Mouse (Mus musculus) G1E (cell line): Measurements from ENCODE around the gene Ell. TPM values are rescaled to one million over a fixed set of nuclear protein-coding genes. Genes with fewer than 3 reads are reported as not detected.

ENCODE experiments used
- ATAC-seq: 2 replicates; pipeline ENCODE4 v1.8.0; 2016; ENCODE audit warnings: mild to moderate bottlenecking; ENCODE audit not compliant: insufficient number of reproducible peaks, poor library complexity, low FRiP score, severe bottlenecking; ENCODE audit errors: extremely low read depth
- DNase-seq: peaks from one replicate; pipeline ENCODE4 v3.0.0; 2012; ENCODE audit warnings: low spot score
- H3K27me3 ChIP-seq: 2 replicates; pipeline ENCODE4 v1.6.1; 2012; ENCODE audit warnings: mild to moderate bottlenecking, low read length, inconsistent platforms; ENCODE audit not compliant: insufficient read depth
- H3K36me3 ChIP-seq: replicated peaks from 2 replicates; pipeline ENCODE3; 2012; ENCODE audit warnings: mild to moderate bottlenecking, inconsistent platforms
- H3K4me1 ChIP-seq: 2 replicates; pipeline ENCODE4 v1.6.1; 2012; ENCODE audit warnings: low read depth, low read length, inconsistent platforms, mixed read lengths; ENCODE audit not compliant: insufficient read depth
- H3K4me3 ChIP-seq: 2 replicates; pipeline ENCODE4 v1.5.1; 2012; ENCODE audit warnings: low read depth, mild to moderate bottlenecking, inconsistent platforms, low read length, moderate library complexity, mixed read lengths
- H3K9me3 ChIP-seq: replicated peaks from 2 replicates; pipeline ENCODE4 v1.6.1; 2012; ENCODE audit warnings: inconsistent platforms
- CTCF ChIP-seq: IDR thresholded peaks from 2 replicates; pipeline ENCODE4 v1.5.1; 2012; ENCODE audit warnings: low read depth, low read length, inconsistent platforms, mixed read lengths
- GATA1 ChIP-seq: IDR thresholded peaks from 2 replicates; pipeline ENCODE4 v1.6.1; 2012; ENCODE audit warnings: borderline replicate concordance, low read length, inconsistent platforms, mixed read lengths
- GATA2 ChIP-seq: IDR thresholded peaks from 2 replicates; pipeline ENCODE4 v1.6.1; 2012; ENCODE audit warnings: low read depth, low read length, inconsistent platforms, borderline replicate concordance
- POLR2AphosphoS5 ChIP-seq: IDR thresholded peaks from 2 replicates; pipeline ENCODE4 v1.6.1; 2012; ENCODE audit warnings: low read depth, low read length, inconsistent platforms; ENCODE audit not compliant: insufficient replicate concordance
- TAL1 ChIP-seq: conservative IDR thresholded peaks from 2 replicates; pipeline ENCODE4 v1.6.1; 2012; ENCODE audit warnings: low read depth, low read length, inconsistent platforms, mixed read lengths
- polyA plus RNA-seq: library from polyadenylated mRNA; stranded (reverse); fragments of >175 nt; gene quantifications from 2 replicates; pipeline ENCODE4 v1.2.3, GENCODE M21; 2012
- total RNA-seq, 2 experiments: library from RNA; stranded (forward) in 1 of 2; stranded (reverse) in 1 of 2; fragments of 200-1000 nt in 1 of 2; fragments of >200 nt in 1 of 2; fragmentation: Nextera tagmentation in 1 of 2; gene quantifications; 2 replicates each; pipeline ENCODE4 v1.2.3; 2014 to 2017

Gene Ell
- total and polyA plus RNA-seq, 3 experiments: 7.6 to 56.4 (median 22.7) TPM

- no peak for DNase-seq
- no peaks in the 10 kb centered on the region for H3K9me3 ChIP-seq
- no peaks in the 10 kb centered on the region for H3K27me3 ChIP-seq
- TF ChIP-seq CTCF (no peak), TAL1 (no peak), GATA1 (no peak), POLR2AphosphoS5 (no peak), GATA2 (no peak)
- peaks cover 84% of the 10 kb centered on the region for H3K36me3 ChIP-seq
- ATAC-seq: no peak
- H3K4me3 ChIP-seq: no peak overlapping the region
- peaks cover 46% of the 10 kb centered on the region for H3K4me1 ChIP-seq
Measured at GRCm38 (mm10) chr8:70553740-70554139, 14.5 kb downstream of the Ell start.

GRCm38 (mm10) chr8:70555079-70555747 is 16.0 kb downstream of the Ell start:
- H3K36me3 ChIP-seq: peaks cover 90% of the 10 kb centered on the region
- ATAC-seq: no peak
- DNase-seq: no peak
- no peaks in the 10 kb centered on the region for H3K9me3 ChIP-seq
- H3K4me3 ChIP-seq: no peak overlapping the region
- peaks cover 51% of the 10 kb centered on the region for H3K4me1 ChIP-seq
- no peaks in the 10 kb centered on the region for H3K27me3 ChIP-seq
- TF ChIP-seq POLR2AphosphoS5 (no peak), TAL1 (no peak), CTCF (no peak), GATA2 (no peak), GATA1 (no peak)

GRCm38 (mm10) chr8:70558334-70558733 is 19.1 kb downstream of the Ell start:
- peaks cover 54% of the 10 kb centered on the region for H3K4me1 ChIP-seq
- DNase-seq (no peak), ATAC-seq (no peak)
- no peaks in the 10 kb centered on the region for H3K27me3 ChIP-seq
- H3K4me3 ChIP-seq: no peak overlapping the region
- TF ChIP-seq CTCF (no peak), TAL1 (no peak), POLR2AphosphoS5 (no peak), GATA1 (no peak), GATA2 (no peak)
- H3K9me3 ChIP-seq: no peaks in the 10 kb centered on the region
- peaks cover 92% of the 10 kb centered on the region for H3K36me3 ChIP-seq

GRCm38 (mm10) chr8:70558983-70559382 is 19.7 kb downstream of the Ell start:
- DNase-seq (no peak), ATAC-seq (no peak)
- Histone ChIP-seq H3K9me3 (no peaks in the 10 kb centered on the region), H3K36me3 (peaks cover 90% of the 10 kb centered on the region), H3K4me3 (no peak overlapping the region), H3K27me3 (no peaks in the 10 kb centered on the region), H3K4me1 (peaks cover 54% of the 10 kb centered on the region)
- TF ChIP-seq GATA2: no peak
- no peak for TF ChIP-seq CTCF
- no peak for TF ChIP-seq TAL1
- TF ChIP-seq GATA1: no peak
- no peak for TF ChIP-seq POLR2AphosphoS5

- ATAC-seq (no peak), DNase-seq (no peak)
- Histone ChIP-seq H3K27me3 (no peaks in the 10 kb centered on the region), H3K36me3 (peaks cover 91% of the 10 kb centered on the region), H3K4me3 (no peak overlapping the region), H3K4me1 (peaks cover 59% of the 10 kb centered on the region), H3K9me3 (no peaks in the 10 kb centered on the region)
- TF ChIP-seq POLR2AphosphoS5 (no peak), GATA1 (no peak), TAL1 (no peak), CTCF (no peak), GATA2 (no peak)
Measured at GRCm38 (mm10) chr8:70560096-70560495, 20.8 kb downstream of the Ell start.

- ATAC-seq: no peak
- TF ChIP-seq GATA1: no peak
- no peak for TF ChIP-seq GATA2
- no peak for TF ChIP-seq TAL1
- TF ChIP-seq POLR2AphosphoS5: no peak
- no peak for TF ChIP-seq CTCF
- Histone ChIP-seq H3K4me3 (no peak overlapping the region), H3K27me3 (no peaks in the 10 kb centered on the region), H3K36me3 (peaks cover 91% of the 10 kb centered on the region), H3K4me1 (peaks cover 62% of the 10 kb centered on the region), H3K9me3 (no peaks in the 10 kb centered on the region)
- no peak for DNase-seq
Measured at GRCm38 (mm10) chr8:70560564-70560963, 21.3 kb downstream of the Ell start.

GRCm38 (mm10) chr8:70561357-70561756 is 22.1 kb downstream of the Ell start:
- no peak for DNase-seq
- Histone ChIP-seq H3K27me3 (no peaks in the 10 kb centered on the region), H3K36me3 (peaks cover 87% of the 10 kb centered on the region), H3K9me3 (no peaks in the 10 kb centered on the region), H3K4me3 (no peak overlapping the region), H3K4me1 (peaks cover 66% of the 10 kb centered on the region)
- ATAC-seq: no peak
- TF ChIP-seq GATA1 (no peak), GATA2 (no peak), POLR2AphosphoS5 (no peak), CTCF (no peak), TAL1 (no peak)
